Mouse (Mus musculus) lung, adult 2 months (tissue): Measurements from ENCODE around the gene Atp13a1.

Experiments
- CTCF ChIP-seq: fragments of 200-500 bp; IDR thresholded peaks from 2 replicates; pipeline ENCODE4 v1.5.1; 2011; ENCODE audit warnings: mild to moderate bottlenecking, low read length, control low read depth; ENCODE audit not compliant: insufficient read depth
- POLR2A ChIP-seq: fragments of 200-500 bp; IDR thresholded peaks from 2 replicates; pipeline ENCODE4 v1.6.1; 2011; ENCODE audit warnings: low read depth, mild to moderate bottlenecking, control low read depth, low read length, borderline replicate concordance; ENCODE audit errors: extremely low read depth

- no peak for TF ChIP-seq CTCF
- no peak for TF ChIP-seq POLR2A
Measured at GRCm38 (mm10) chr8:69820466-69820865, 29.5 kb downstream of the Atp13a1 start.
